Mouse (Mus musculus) lung, postnatal 0 days (tissue): ENCODE measurements at regions not wholly inside any gene's neighbourhood (a gene's known extent, or its start where the extent isn't known, plus 50 kb on each side); places are given as distances from the start of the nearest gene placed in this dataset.

ENCODE experiments used
- ATAC-seq: fragments of 200-750 bp; cut with Nextera tagmentation; 2 replicates; pipeline ENCODE4 v1.8.0; 2017; ENCODE audit warnings: moderate library complexity
- DNase-seq: peaks from one replicate; pipeline ENCODE4 v3.0.0-alpha.2; 2016; ENCODE audit warnings: low spot score
- H3K27ac ChIP-seq: fragments of 300-500 bp; sonication (generic); 2 replicates; pipeline ENCODE4 v1.5.1; 2014; ENCODE audit warnings: antibody characterized with exemption, mild to moderate bottlenecking, low read length, mixed read lengths
- H3K27me3 ChIP-seq: fragments of 300-500 bp; sonication (generic); replicated peaks from 2 replicates; pipeline ENCODE4 v1.6.1; 2014; ENCODE audit warnings: low read length, mixed read lengths; ENCODE audit not compliant: insufficient read depth
- H3K36me3 ChIP-seq: fragments of 300-500 bp; sonication (generic); 2 replicates; pipeline ENCODE4 v1.6.1; 2014; ENCODE audit warnings: low read length, mixed read lengths; ENCODE audit not compliant: insufficient read depth
- H3K4me1 ChIP-seq: fragments of 300-500 bp; sonication (generic); 2 replicates; pipeline ENCODE4 v1.6.1; 2014; ENCODE audit warnings: antibody characterized with exemption, low read depth, low read length, mixed read lengths; ENCODE audit not compliant: insufficient read depth
- H3K4me2 ChIP-seq: fragments of 300-500 bp; sonication (generic); replicated peaks from 2 replicates; pipeline ENCODE4 v1.6.1; 2014; ENCODE audit warnings: low read depth, mild to moderate bottlenecking, low read length, moderate library complexity, mixed read lengths
- H3K4me3 ChIP-seq: fragments of 300-500 bp; sonication (generic); 2 replicates; pipeline ENCODE4 v1.5.1; 2014; ENCODE audit warnings: low read depth, low read length
- H3K9ac ChIP-seq: fragments of 300-500 bp; sonication (generic); replicated peaks from 2 replicates; pipeline ENCODE4 v1.6.1; 2014; ENCODE audit warnings: low read depth, mild to moderate bottlenecking
- H3K9me3 ChIP-seq: fragments of 300-500 bp; sonication (generic); 2 replicates; pipeline ENCODE4 v1.6.1; 2016; ENCODE audit warnings: low read length, mixed read lengths
- CTCF ChIP-seq: IDR thresholded peaks from 2 replicates; pipeline ENCODE4 v1.5.1; 2016; ENCODE audit warnings: antibody characterized with exemption, mild to moderate bottlenecking
- EP300 ChIP-seq: IDR thresholded peaks from 2 replicates; pipeline ENCODE4 v1.6.1; 2016; ENCODE audit warnings: antibody characterized with exemption, mild to moderate bottlenecking, control low read depth
- WGBS: fragments of 180-500 bp; shearing (Covaris S2); extraction: QIAGEN DNeasy Blood & Tissue Kit; methylation state at CpG from one replicate; pipeline ENCODE4 v1.1.7; 2014; 5-methylcytosine and 5-hydroxymethylcytosine counted together

DNA sequence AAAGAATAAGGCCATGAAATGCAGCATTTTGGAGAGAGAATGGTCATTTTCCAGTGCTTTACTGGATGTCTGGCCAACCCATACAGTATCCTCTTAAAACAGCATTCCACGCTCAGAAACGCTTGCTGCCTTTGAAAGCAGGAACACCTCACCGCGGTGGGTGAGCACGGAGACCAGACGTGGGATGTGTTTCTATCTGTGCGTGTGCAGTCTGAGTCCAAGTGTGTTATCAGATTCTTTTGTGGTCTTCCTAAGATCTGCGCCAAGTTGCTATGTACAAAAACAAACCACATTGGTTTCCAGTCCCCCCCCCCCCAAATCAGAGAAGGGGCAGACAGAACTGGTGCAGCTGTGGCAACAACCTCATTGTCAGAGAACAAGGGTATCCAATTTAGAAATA lies 95.1 kb upstream of the Ccdc91 start:
- DNase-seq (no peak), ATAC-seq (no peak)
- no peak overlapping the region for H3K9ac ChIP-seq
- no peak for TF ChIP-seq EP300
- no peak for TF ChIP-seq CTCF
- no peak overlapping the region for H3K4me3 ChIP-seq
- no peaks in the 10 kb centered on the region for H3K4me1 ChIP-seq
- H3K27me3 ChIP-seq, result no peaks in the 10 kb centered on the region
- 56% methylated on average over 8 of the region's 8 CpGs for WGBS
- no peaks in the 10 kb centered on the region for H3K36me3 ChIP-seq
- no peak overlapping the region for H3K27ac ChIP-seq
- no peak overlapping the region for H3K4me2 ChIP-seq
- no peaks in the 10 kb centered on the region for H3K9me3 ChIP-seq

DNA sequence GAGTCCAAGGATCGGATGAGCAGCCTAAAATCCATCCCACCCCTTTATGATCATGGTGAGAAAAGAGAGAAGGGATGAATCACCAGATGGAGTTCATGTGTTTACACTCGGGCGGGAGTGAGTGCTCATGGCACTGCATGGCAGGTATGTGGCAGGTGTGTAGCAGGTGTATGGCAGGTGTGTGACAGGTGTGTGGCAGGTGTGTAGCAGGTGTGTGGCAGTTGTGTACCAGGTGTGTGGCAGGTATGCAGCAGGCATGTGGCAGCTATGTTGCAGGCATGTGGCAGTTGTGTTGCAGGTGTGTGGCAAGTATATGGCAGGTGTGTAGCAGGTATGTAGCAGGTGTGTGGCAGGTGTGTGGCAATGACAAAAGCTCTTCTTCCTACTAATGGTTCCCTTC lies 97.9 kb upstream of the Ccdc91 start:
- Histone ChIP-seq H3K9me3 (no peaks in the 10 kb centered on the region), H3K4me3 (no peak overlapping the region), H3K27me3 (no peaks in the 10 kb centered on the region), H3K36me3 (no peaks in the 10 kb centered on the region), H3K27ac (no peak overlapping the region), H3K4me1 (no peaks in the 10 kb centered on the region), H3K4me2 (no peak overlapping the region), H3K9ac (no peak overlapping the region)
- ATAC-seq (no peak), DNase-seq (no peak)
- no peak for TF ChIP-seq EP300
- TF ChIP-seq CTCF, result no peak
- WGBS, result 82% methylated on average over 3 of the region's 3 CpGs

DNA sequence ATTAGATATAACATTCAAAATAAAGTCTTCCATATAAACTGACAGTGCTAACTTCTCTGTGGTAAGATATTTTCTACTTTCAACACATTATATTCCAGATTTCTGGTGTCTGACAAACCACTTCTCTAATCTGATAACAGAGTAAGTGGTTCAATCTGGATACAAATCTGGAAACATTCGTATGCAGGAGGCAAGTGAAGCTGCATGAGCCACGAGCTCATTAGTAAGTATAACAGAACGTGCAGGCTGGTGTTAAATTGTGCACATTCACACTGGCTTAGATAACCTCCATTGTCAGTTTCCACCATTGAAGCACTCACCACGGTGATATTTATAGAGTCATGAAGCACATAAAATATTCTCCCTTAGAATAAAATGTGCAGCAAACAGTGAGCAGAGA lies 103.9 kb upstream of the Ccdc91 start:
- DNase-seq (no peak), ATAC-seq (no peak)
- TF ChIP-seq CTCF (no peak), EP300 (no peak)
- Histone ChIP-seq H3K9me3 (no peaks in the 10 kb centered on the region), H3K4me2 (no peak overlapping the region), H3K4me3 (no peak overlapping the region), H3K27ac (no peak overlapping the region), H3K4me1 (no peaks in the 10 kb centered on the region), H3K27me3 (no peaks in the 10 kb centered on the region), H3K9ac (no peak overlapping the region), H3K36me3 (no peaks in the 10 kb centered on the region)
- 57% methylated on average over 4 of the region's 4 CpGs for WGBS

DNA sequence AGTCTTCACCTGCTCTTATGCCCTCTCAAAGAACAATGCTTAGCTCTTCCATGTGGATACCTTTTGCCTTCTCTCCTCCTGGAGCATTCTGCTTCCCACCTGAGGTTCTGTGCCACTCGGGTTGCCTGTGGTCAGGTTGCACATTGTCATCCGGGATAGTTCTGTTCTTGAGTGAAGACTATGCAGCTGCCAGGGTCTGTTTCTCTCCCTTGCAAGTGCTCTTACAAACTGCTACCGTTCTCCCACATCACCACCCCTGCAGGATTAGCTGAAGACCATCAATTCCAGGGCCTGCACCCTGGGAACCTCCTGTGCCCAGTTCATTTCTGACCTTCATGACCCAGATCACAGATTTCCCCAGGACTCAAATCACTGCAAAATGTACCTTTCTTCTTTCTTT lies 104.3 kb upstream of the Ccdc91 start:
- 74% methylated on average over 3 of the region's 3 CpGs for WGBS

DNA sequence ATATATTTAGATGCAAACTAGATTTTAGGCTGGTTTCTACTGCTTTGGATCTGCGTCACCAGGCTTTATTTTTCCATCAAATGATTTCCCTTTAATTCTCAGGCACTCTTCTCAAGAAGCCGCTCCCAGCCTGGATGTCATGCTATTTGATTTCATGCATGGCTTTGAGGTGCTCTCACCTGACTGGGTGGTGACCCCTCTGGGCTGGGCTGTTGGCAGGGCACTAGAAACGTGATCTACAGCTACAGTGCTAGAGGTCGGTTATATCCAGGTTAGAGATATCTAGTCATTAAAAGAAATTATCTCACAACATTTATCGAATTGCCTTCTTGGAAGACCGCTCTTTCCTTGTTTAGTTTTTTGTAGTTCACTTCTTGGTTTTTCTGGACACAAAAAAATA lies 98.9 kb upstream of the Pthlh start:
- no peak for DNase-seq
- TF ChIP-seq CTCF, result no peak
- no peak for TF ChIP-seq EP300
- no peaks in the 10 kb centered on the region for H3K4me1 ChIP-seq
- no peak overlapping the region for H3K9ac ChIP-seq
- H3K27me3 ChIP-seq, result no peaks in the 10 kb centered on the region
- no peak overlapping the region for H3K27ac ChIP-seq
- H3K4me3 ChIP-seq, result no peak overlapping the region
- no peaks in the 10 kb centered on the region for H3K9me3 ChIP-seq
- H3K4me2 ChIP-seq, result no peak overlapping the region
- 74% methylated on average over 6 of the region's 6 CpGs for WGBS
- no peak for ATAC-seq
- no peaks in the 10 kb centered on the region for H3K36me3 ChIP-seq

More for the DNA sequence above, 104.3 kb upstream of the Ccdc91 start:
- Histone ChIP-seq H3K27ac (no peak overlapping the region), H3K9ac (no peak overlapping the region), H3K9me3 (no peaks in the 10 kb centered on the region), H3K4me2 (no peak overlapping the region), H3K36me3 (no peaks in the 10 kb centered on the region), H3K4me1 (no peaks in the 10 kb centered on the region), H3K4me3 (no peak overlapping the region), H3K27me3 (no peaks in the 10 kb centered on the region)
- no peak for DNase-seq
- TF ChIP-seq EP300, result no peak
- TF ChIP-seq CTCF, result no peak
- no peak for ATAC-seq

DNA sequence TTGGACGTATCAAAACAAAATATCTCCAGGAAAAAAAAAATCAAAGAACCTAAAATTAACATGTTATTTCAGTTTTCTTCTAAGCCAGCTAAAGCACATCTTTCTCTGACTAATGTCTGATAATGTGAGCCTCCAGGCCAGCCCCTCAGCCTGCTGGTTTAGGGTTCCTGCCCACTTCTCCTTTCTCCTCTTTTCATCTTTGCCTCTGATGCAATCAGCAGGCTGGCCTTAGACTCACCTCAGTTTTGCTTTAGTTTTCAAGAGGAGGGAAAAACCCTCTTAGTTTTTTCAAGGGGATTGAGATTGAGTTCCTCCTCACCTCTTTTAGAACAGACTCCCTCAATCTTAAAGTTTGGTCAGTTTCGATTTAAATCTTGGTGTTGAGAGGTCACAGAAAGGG lies 93.0 kb upstream of the Pthlh start:
- 56% methylated on average over 2 of the region's 2 CpGs for WGBS
- no peaks in the 10 kb centered on the region for H3K4me1 ChIP-seq
- no peak overlapping the region for H3K4me2 ChIP-seq
- no peak for TF ChIP-seq CTCF
- DNase-seq, result no peak
- no peak overlapping the region for H3K9ac ChIP-seq
- H3K27me3 ChIP-seq, result no peaks in the 10 kb centered on the region
- no peaks in the 10 kb centered on the region for H3K9me3 ChIP-seq
- no peak for ATAC-seq
- H3K36me3 ChIP-seq, result no peaks in the 10 kb centered on the region
- no peak overlapping the region for H3K4me3 ChIP-seq
- no peak overlapping the region for H3K27ac ChIP-seq

DNA sequence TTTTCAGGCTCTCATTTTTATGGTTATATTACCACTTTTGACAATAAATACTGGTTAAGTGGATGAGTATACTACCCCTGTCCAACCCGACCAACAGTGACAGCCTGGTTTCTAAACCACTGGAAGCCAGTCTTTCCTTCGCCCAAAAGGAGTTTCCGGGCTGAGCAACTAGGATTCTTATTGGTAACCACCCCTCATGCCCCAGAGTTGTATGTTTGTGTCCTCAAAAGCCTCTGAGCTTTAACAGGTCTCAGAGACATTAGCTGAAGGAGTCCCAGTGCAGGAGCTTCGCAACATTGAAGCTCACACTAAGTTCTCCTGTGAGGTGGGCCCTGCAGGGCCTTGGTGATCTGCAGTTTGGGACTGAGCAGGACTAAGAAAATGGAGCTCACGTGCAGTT lies 92.6 kb upstream of the Pthlh start:
- H3K4me3 ChIP-seq, result no peak overlapping the region
- 82% methylated on average over 5 of the region's 5 CpGs for WGBS
- H3K36me3 ChIP-seq, result no peaks in the 10 kb centered on the region
- no peaks in the 10 kb centered on the region for H3K9me3 ChIP-seq
- no peaks in the 10 kb centered on the region for H3K4me1 ChIP-seq
- no peak for TF ChIP-seq CTCF
- TF ChIP-seq EP300, result no peak
- H3K4me2 ChIP-seq, result no peak overlapping the region
- no peak overlapping the region for H3K9ac ChIP-seq
- no peaks in the 10 kb centered on the region for H3K27me3 ChIP-seq
- no peak overlapping the region for H3K27ac ChIP-seq
- no peak for DNase-seq
- ATAC-seq, result no peak
